Mouse (Mus musculus): ENCODE data around the gene Rtkn2.

DNA sequence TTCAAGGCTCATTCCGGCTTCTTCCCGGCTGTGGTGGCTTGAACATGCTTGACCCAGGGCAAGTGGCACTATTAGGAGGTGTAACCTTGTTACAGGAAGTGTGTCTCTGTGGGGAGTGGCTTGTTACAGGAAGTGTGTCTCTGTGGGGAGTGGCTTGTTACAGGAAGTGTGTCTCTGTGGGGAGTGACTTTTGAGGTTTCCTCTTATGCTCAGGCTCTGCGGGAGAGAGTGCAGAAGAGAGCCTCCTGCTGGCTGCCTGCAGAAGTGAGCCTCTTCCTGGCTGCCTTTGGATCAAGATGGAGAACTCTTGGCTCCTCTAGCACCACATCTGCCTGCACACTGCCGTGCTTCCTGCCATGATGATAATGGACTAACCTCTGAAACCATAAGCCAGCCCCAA is 35.9 kb upstream of the Rtkn2 start:
- TF ChIP-seq CTCF (IDR thresholded peaks at IDR 0.05; ENCODE audit: low read depth) (no peak), EP300 (IDR thresholded peaks at IDR 0.05; ENCODE audit: low read depth) (no peak)

All from heart, postnatal 0 days (tissue).